Mouse (Mus musculus) lung, embryonic 14.5 days (tissue): Measurements from ENCODE around the gene Ttc7b. TPM values are rescaled to one million over a fixed set of nuclear protein-coding genes. Genes with fewer than 3 reads are reported as not detected.

Source experiments
- ATAC-seq: fragments of 200-750 bp; cut with Nextera tagmentation; 2 replicates; pipeline ENCODE4 v1.8.0; 2017; ENCODE audit warnings: mild to moderate bottlenecking, moderate TSS enrichment, moderate library complexity; ENCODE audit not compliant: insufficient read depth
- DNase-seq: peaks from one replicate; pipeline ENCODE4 v3.0.0-alpha.2; 2015
- H3K27ac ChIP-seq: fragments of 300-500 bp; sonication (generic); 2 replicates; pipeline ENCODE4 v1.5.1; 2014; ENCODE audit warnings: low read depth, mild to moderate bottlenecking, moderate library complexity
- H3K27me3 ChIP-seq: fragments of 300-500 bp; sonication (generic); 2 replicates; pipeline ENCODE4 v1.6.1; 2014; ENCODE audit warnings: low read length, control low read depth; ENCODE audit not compliant: insufficient read depth
- H3K36me3 ChIP-seq: fragments of 300-500 bp; sonication (generic); 2 replicates; pipeline ENCODE4 v1.6.1; 2014; ENCODE audit warnings: control low read depth; ENCODE audit not compliant: insufficient read depth
- H3K4me1 ChIP-seq: fragments of 300-500 bp; sonication (generic); 2 replicates; pipeline ENCODE4 v1.6.1; 2014; ENCODE audit warnings: antibody characterized with exemption, control low read depth; ENCODE audit not compliant: insufficient read depth
- H3K4me2 ChIP-seq: fragments of 300-500 bp; sonication (generic); 2 replicates; pipeline ENCODE4 v1.6.1; 2014; ENCODE audit warnings: mild to moderate bottlenecking
- H3K4me3 ChIP-seq: fragments of 300-500 bp; sonication (generic); 2 replicates; pipeline ENCODE4 v1.5.1; 2014; ENCODE audit warnings: low read depth, low read length
- H3K9ac ChIP-seq: fragments of 300-500 bp; sonication (generic); 2 replicates; pipeline ENCODE4 v1.6.1; 2014
- H3K9me3 ChIP-seq: fragments of 300-500 bp; sonication (generic); 2 replicates; pipeline ENCODE4 v1.6.1; 2016; ENCODE audit warnings: low read depth, low read length, control low read depth
- CTCF ChIP-seq: IDR thresholded peaks from 2 replicates; pipeline ENCODE4 v1.5.1; 2016; ENCODE audit warnings: antibody characterized with exemption, low read depth
- WGBS: fragments of 180-500 bp; shearing (Covaris S2); extraction: QIAGEN DNeasy Blood & Tissue Kit; methylation state at CpG from one replicate; pipeline ENCODE4 v1.1.7; 2014; 5-methylcytosine and 5-hydroxymethylcytosine counted together
- polyA plus RNA-seq: library from polyadenylated mRNA; unstranded; fragments of >200 nt; fragmentation: Nextera tagmentation; extraction: Ambion mirVana; gene quantifications from 2 replicates; pipeline ENCODE4 v1.2.1, GENCODE M21; 2014

Gene Ttc7b
- polyA plus RNA-seq, 1 experiment from 2014 or later = 8.1 TPM

DNA sequence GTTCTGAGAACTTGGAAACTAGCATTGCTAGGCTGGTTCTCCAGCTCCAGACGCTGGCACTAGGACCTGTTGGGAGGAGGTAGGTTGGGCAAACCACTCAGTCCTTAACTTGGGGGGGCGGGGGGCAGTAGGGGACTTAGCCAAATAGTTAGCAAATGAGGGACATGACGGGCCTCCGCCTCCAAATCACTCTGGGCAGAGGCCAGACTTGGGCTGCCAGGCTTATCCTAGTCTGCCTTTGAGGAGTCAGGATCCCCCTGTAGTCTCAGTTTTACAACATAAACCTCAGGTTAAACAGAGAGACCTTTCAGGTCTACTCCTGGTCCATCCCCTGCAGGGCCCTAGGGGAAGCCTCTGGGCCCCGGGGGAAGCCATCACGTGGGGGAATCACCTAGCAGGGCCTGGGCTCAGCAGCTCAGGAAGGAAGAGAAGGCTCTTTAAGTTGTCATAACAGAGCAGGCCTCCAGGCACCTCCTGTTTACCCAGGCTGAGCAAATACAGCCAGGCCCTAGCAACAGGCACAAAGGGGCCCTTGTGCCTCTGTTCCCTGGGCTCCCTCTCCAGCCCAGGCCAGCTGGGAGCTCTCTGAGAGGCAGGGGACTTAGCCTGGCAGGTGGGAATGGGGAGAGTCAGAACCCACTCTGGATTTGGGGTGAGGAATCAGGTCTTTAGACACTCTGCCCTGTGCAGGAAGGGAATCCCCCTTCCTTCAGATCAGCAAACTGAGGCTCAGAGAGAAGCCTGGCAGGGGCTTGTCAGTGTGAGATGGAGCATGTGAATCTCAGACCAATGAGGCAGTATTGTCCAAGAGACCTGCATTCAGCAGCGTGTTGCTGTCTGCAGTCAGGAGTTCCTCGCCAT, 238.4 kb downstream of the Ttc7b start:
- Histone ChIP-seq H3K9me3 (no peaks in the 10 kb centered on the region), H3K4me3 (no peak overlapping the region), H3K9ac (no peak overlapping the region), H3K36me3 (no peaks in the 10 kb centered on the region), H3K27ac (peak overlapping the region; percentile 93), H3K4me1 (peaks cover 17% of the 10 kb centered on the region), H3K27me3 (no peaks in the 10 kb centered on the region), H3K4me2 (no peak overlapping the region)
- WGBS = 49% methylated on average over 8 of the region's 8 CpGs
- ATAC-seq = peak; percentile 93
- peak; percentile 78 for DNase-seq
- TF ChIP-seq CTCF = peak; percentile 19; the same call in 1 of the 2 replicates

DNA sequence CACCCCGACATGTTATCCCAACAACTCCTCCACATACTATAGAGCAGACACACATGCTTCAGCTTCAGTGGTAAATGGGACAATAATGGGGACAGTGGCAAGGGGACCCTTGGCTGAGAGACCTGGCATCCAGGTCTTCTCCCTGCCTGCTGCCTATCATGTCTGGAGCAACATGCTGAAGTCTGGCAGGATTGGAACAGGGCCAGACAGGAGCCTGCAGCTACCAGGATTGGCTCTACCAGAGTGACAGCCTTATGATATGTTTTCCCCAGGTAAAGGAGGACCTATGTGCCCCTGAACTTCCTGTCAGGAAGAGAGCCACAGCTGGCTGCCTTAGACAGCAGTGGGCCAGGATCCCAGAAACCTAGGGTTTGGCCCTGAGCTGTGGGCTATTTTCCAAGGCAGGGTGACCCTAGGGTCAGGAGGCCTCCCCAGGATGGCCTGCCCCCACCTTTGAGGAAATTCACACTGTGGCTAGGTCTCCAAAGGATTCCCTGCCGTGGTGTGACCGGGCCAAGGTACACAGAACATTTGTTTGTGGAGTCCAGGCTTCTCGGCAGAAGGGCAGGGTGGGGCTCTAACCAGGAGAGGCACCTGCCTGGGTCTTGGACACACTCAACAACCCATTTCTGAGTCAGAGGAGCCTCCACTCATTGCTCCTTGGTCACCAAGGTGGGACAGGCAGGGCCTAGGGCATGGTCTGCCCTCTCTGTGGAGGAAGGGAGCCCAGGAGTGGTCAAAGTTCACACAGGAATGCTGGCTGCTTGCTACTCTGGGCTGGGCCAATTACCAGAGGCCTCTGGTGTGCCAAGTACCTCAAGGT, 239.4 kb downstream of the Ttc7b start:
- TF ChIP-seq CTCF = no peak
- H3K4me1 ChIP-seq = peaks cover 28% of the 10 kb centered on the region
- H3K4me3 ChIP-seq = no peak overlapping the region
- H3K4me2 ChIP-seq = no peak overlapping the region
- H3K27me3 ChIP-seq = no peaks in the 10 kb centered on the region
- 64% methylated on average over 4 of the region's 4 CpGs for WGBS
- no peaks in the 10 kb centered on the region for H3K9me3 ChIP-seq
- no peak overlapping the region for H3K9ac ChIP-seq
- H3K27ac ChIP-seq = peak overlapping the region; percentile 93
- DNase-seq (no peak), ATAC-seq (no peak)
- H3K36me3 ChIP-seq = no peaks in the 10 kb centered on the region

DNA sequence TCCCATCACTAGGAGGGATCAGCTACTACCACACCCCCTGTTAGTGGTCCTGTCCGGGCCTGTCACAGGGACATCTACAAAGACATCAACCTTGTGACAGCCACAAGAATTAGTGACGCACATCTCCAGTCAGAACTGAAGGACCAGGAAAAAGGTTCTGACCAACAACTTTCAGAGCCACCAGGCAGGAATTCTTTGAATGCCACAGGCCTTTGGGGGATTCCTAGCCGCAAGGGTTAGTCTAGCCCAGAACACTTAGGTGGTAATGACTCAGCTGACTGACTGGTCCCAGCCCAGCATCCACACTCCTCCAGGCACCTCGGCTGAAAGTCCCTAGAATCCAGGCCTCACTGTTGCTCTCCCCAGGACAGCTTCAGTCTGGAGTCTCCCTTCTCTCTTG, 240.7 kb downstream of the Ttc7b start:
- no peak for TF ChIP-seq CTCF
- DNase-seq = no peak
- no peak for ATAC-seq
- Histone ChIP-seq H3K27me3 (no peaks in the 10 kb centered on the region), H3K9me3 (no peaks in the 10 kb centered on the region), H3K4me2 (no peak overlapping the region), H3K4me1 (peaks cover 33% of the 10 kb centered on the region), H3K4me3 (no peak overlapping the region), H3K36me3 (no peaks in the 10 kb centered on the region), H3K9ac (no peak overlapping the region), H3K27ac (no peak overlapping the region)
- 63% methylated on average over 4 of the region's 4 CpGs for WGBS

DNA sequence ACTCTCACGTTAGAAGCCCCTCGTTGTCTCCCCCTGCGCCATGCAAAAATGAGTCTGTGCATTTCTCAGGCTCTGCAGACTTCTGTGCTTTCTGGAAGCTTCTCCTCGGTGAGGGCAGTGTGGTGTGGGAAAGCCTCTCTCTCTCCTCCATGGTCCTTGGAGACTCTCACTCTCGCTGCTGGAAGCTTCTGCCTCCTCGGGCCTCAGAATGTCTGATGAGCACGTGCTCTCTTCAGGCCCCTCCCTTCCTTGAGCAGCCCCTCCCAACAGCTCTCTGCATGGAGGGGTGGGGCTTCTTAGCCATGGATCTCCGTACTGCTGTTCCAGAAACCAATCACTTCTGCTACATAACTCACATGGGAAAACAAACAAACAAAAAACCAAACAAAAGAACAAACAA, 242.3 kb downstream of the Ttc7b start:
- ATAC-seq (no peak), DNase-seq (no peak)
- Histone ChIP-seq H3K27ac (no peak overlapping the region), H3K9me3 (no peaks in the 10 kb centered on the region), H3K4me1 (peaks cover 33% of the 10 kb centered on the region), H3K9ac (no peak overlapping the region), H3K27me3 (no peaks in the 10 kb centered on the region), H3K36me3 (no peaks in the 10 kb centered on the region), H3K4me3 (no peak overlapping the region), H3K4me2 (no peak overlapping the region)
- WGBS = 35% methylated on average over 8 of the region's 8 CpGs
- TF ChIP-seq CTCF = no peak

DNA sequence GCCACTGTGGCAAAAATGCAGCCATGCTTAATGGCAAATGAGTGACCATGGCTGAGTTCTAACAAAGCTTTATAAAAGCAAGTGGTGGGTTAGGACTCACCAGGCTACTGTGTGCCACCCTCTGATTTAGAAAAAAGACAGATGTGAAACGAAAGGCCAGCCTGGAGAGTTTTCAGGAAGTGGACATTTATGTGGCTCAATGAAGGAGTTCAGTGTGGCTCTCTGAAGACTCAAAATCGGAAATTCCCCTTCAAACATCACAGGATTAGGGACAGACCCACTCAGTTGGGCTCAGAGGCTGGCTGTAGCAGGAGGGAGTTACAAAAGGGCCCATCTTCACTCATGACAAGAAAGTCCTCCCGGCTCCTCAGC, 243.1 kb downstream of the Ttc7b start:
- H3K4me1 ChIP-seq = peaks cover 30% of the 10 kb centered on the region
- no peak for DNase-seq
- no peak overlapping the region for H3K9ac ChIP-seq
- no peak for ATAC-seq
- no peak overlapping the region for H3K27ac ChIP-seq
- no peak overlapping the region for H3K4me2 ChIP-seq
- H3K36me3 ChIP-seq = no peaks in the 10 kb centered on the region
- H3K9me3 ChIP-seq = no peaks in the 10 kb centered on the region
- H3K27me3 ChIP-seq = no peaks in the 10 kb centered on the region
- 72% methylated on average over 3 of the region's 3 CpGs for WGBS
- no peak overlapping the region for H3K4me3 ChIP-seq
- no peak for TF ChIP-seq CTCF

DNA sequence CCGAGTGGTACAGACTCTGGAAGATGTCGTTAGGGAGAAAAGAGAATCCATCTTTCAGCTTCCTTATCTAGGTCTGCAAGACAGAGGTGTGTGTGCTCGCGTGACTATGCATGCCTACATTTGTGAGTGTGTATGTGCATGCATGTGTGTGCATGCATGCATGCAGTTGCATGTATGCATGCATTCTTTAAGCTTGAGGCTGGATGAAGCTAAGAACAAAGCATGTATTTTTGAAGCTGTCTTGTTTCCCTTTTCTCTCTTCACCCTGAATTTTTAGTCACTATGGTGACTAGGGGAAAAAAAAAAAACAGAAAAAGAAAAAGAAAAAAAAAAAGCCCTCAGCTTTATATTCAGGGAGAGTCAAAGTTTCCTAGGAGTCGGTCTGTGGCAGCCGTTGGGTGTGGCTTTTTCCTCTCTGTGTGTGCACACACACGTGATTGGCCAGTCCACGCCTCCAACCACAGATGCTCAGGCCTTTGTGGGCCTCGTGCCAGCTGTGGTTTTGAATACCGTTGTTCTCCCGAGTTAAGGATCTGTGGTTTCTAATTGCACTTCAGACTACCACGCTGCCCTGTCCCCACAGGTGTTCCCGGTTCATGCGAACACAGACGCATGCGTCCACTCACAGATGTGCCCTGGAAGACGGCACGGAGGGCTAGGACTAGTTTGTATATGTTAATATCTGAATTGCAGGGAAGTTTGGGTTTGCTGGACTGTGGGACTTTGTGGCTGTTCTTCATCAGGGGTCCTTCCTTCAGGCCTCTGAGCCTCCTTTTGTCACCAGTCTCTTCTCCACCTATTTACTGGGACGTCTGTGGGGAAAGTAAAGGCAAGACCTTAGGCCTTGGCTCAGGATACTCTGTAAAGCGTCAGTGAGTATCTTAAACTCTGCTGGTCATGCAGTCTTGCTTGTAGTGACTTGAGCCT, 243.8 kb downstream of the Ttc7b start:
- Histone ChIP-seq H3K27me3 (no peaks in the 10 kb centered on the region), H3K4me3 (no peak overlapping the region), H3K27ac (0 out of 2 replicates have a peak overlapping the region, but pooled peaks have one; percentile 27), H3K36me3 (no peaks in the 10 kb centered on the region), H3K9me3 (no peaks in the 10 kb centered on the region), H3K4me1 (peaks cover 27% of the 10 kb centered on the region), H3K4me2 (no peak overlapping the region), H3K9ac (no peak overlapping the region)
- peak; percentile 91 for DNase-seq
- peak; percentile 55 for ATAC-seq
- no peak for TF ChIP-seq CTCF
- WGBS = 36% methylated on average over 20 of the region's 20 CpGs
